Mouse (Mus musculus) lung, postnatal 0 days (tissue): ENCODE measurements at regions not wholly inside any gene's neighbourhood (a gene's known extent, or its start where the extent isn't known, plus 50 kb on each side); places are given as distances from the start of the nearest gene placed in this dataset.

Source experiments
- CTCF ChIP-seq: IDR thresholded peaks from 2 replicates; pipeline ENCODE4 v1.5.1; 2016; ENCODE audit warnings: antibody characterized with exemption, mild to moderate bottlenecking
- EP300 ChIP-seq: IDR thresholded peaks from 2 replicates; pipeline ENCODE4 v1.6.1; 2016; ENCODE audit warnings: antibody characterized with exemption, mild to moderate bottlenecking, control low read depth

GRCm38 (mm10) chr10:16789641-16790243 is 933.3 kb upstream of the Cited2 start:
- TF ChIP-seq CTCF = no peak
- TF ChIP-seq EP300 = no peak
